Mouse (Mus musculus) kidney, adult 2 months (tissue): ENCODE data around the gene Zcchc3. TPM values are rescaled to one million over a fixed set of nuclear protein-coding genes. Genes with fewer than 3 reads are reported as not detected.
"Not testable (repeated sequence)": the region's sequence is repeated elsewhere in the genome, so short reads cannot be mapped to it uniquely, and the experiment has no call there.

Source experiments
- DNase-seq: peaks from one replicate; pipeline ENCODE4 v3.0.0; 2021
- H3K27ac ChIP-seq: fragments of 200-500 bp; 2 replicates; pipeline ENCODE4 v1.5.1; 2012; ENCODE audit warnings: low read depth, low read length, control low read depth, inconsistent platforms; ENCODE audit not compliant: insufficient read depth
- H3K27me3 ChIP-seq: fragments of 200-500 bp; replicated peaks from 2 replicates; pipeline ENCODE4 v1.6.1; 2012; ENCODE audit warnings: mild to moderate bottlenecking, moderate library complexity, low read length, inconsistent platforms; ENCODE audit not compliant: control insufficient read depth, insufficient read depth
- H3K36me3 ChIP-seq: fragments of 200-500 bp; 2 replicates; pipeline ENCODE4 v1.6.1; 2012; ENCODE audit warnings: mild to moderate bottlenecking, moderate library complexity, low read length, inconsistent platforms; ENCODE audit not compliant: control insufficient read depth, insufficient read depth
- H3K4me1 ChIP-seq: fragments of 200-500 bp; 2 replicates; pipeline ENCODE4 v1.6.1; 2011; ENCODE audit warnings: low read length; ENCODE audit not compliant: control insufficient read depth, insufficient read depth
- H3K4me3 ChIP-seq: fragments of 200-500 bp; 2 replicates; pipeline ENCODE4 v1.5.1; 2011; ENCODE audit warnings: mild to moderate bottlenecking, low read depth, low read length, control low read depth; ENCODE audit not compliant: insufficient read depth
- CTCF ChIP-seq: fragments of 200-500 bp; conservative IDR thresholded peaks from 2 replicates; pipeline ENCODE4 v1.5.1; 2011; ENCODE audit warnings: low read depth, mild to moderate bottlenecking, control low read depth, low read length, moderate library complexity, mixed read lengths; ENCODE audit not compliant: insufficient read depth, insufficient read length
- POLR2A ChIP-seq: fragments of 200-500 bp; IDR thresholded peaks from one replicate; pipeline ENCODE4 v1.6.1; 2011; ENCODE audit warnings: low read depth, low read length, control low read depth
- WGBS: fragments of 180-500 bp; shearing (Covaris S2); methylation state at CpG from one replicate; pipeline ENCODE4 v1.1.7; 2018; 5-methylcytosine and 5-hydroxymethylcytosine counted together
- polyA plus RNA-seq: library from polyadenylated mRNA; depleted of rRNA; stranded (reverse); fragments of >200 nt; gene quantifications from 2 replicates; pipeline ENCODE4 v1.2.3, GENCODE M21; 2012

Gene Zcchc3
- polyA plus RNA-seq, 1 experiment, result 4.3 TPM

DNA sequence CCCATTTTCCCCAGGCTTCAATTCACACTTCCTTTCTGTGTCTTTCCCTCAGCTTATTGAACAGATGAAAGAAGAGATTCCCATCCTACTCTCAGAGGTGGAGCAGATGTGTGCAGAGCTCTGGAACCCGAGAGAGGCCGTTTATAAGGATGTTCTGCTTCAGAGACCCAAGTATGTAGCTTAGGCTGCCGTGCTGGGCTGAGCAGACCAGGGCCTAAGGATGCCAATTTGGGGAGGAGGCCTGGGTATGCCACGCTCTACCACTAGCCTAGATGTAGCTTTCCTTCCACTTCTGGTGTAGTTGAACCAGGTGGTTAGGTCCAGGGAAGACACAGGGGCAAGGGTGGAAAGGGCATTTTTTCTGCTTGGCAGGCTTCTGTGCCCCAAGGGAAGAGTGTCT is 27.5 kb upstream of the Zcchc3 start:
- Histone ChIP-seq H3K27me3 (no peaks in the 10 kb centered on the region), H3K4me3 (no peak overlapping the region), H3K36me3 (no peaks in the 10 kb centered on the region), H3K4me1 (peaks cover 1% of the 10 kb centered on the region), H3K27ac (no peak overlapping the region)
- TF ChIP-seq POLR2A (no peak), CTCF (no peak)
- no peak for DNase-seq
- WGBS, result 49% methylated on average over 4 of the region's 4 CpGs

DNA sequence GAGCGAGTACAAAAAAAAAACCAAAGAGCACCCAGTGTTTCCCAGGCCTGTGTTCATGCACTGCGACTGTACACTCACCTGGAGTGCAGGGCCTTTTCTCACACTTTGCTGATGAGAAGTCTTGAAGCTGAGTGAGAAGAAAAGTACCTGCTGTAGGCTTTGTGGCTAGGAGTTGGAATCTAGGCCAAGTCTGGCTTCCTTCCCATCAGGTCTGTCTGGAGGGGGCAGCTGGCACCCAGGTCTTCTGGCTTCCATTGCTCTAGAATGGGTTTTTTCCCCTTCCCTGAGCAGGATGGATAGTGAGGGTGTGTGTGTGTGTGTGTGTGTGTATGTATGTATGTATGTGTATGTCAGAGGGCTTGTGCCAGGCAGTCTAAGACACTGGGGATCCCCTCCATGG is 25.0 kb upstream of the Zcchc3 start:
- H3K27me3 ChIP-seq, result no peaks in the 10 kb centered on the region
- H3K4me1 ChIP-seq, result peaks cover 15% of the 10 kb centered on the region
- 98% methylated on average over 2 of the region's 2 CpGs for WGBS
- TF ChIP-seq CTCF, result no peak
- no peak for TF ChIP-seq POLR2A
- H3K4me3 ChIP-seq, result no peak overlapping the region
- H3K36me3 ChIP-seq, result no peaks in the 10 kb centered on the region
- DNase-seq, result no peak
- H3K27ac ChIP-seq, result no peak overlapping the region

DNA sequence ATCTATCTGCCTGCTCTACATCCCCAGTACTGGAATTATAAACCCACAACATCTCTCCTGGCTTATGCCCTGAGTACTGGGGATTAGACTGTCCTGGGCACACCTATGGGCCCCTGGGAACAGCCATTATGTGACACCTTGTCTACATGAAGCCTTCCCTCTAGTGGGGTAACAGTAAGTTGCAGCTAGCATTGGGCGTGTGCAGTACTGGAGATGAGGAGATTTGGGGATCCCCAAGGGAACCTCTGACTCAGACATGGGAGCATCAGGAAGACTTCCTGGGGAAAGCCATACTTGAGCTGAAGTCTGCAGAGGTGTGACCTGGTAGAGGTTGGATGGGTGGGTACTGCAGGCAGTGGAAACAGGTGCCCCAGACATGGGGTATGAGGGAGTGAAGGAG is 24.1 kb upstream of the Zcchc3 start:
- H3K4me1 ChIP-seq, result peaks cover 15% of the 10 kb centered on the region
- no peaks in the 10 kb centered on the region for H3K27me3 ChIP-seq
- H3K27ac ChIP-seq, result no peak overlapping the region
- 85% methylated on average over 1 of the region's 1 CpGs for WGBS
- TF ChIP-seq POLR2A (no peak), CTCF (no peak)
- DNase-seq, result no peak
- H3K4me3 ChIP-seq, result no peak overlapping the region
- no peaks in the 10 kb centered on the region for H3K36me3 ChIP-seq

DNA sequence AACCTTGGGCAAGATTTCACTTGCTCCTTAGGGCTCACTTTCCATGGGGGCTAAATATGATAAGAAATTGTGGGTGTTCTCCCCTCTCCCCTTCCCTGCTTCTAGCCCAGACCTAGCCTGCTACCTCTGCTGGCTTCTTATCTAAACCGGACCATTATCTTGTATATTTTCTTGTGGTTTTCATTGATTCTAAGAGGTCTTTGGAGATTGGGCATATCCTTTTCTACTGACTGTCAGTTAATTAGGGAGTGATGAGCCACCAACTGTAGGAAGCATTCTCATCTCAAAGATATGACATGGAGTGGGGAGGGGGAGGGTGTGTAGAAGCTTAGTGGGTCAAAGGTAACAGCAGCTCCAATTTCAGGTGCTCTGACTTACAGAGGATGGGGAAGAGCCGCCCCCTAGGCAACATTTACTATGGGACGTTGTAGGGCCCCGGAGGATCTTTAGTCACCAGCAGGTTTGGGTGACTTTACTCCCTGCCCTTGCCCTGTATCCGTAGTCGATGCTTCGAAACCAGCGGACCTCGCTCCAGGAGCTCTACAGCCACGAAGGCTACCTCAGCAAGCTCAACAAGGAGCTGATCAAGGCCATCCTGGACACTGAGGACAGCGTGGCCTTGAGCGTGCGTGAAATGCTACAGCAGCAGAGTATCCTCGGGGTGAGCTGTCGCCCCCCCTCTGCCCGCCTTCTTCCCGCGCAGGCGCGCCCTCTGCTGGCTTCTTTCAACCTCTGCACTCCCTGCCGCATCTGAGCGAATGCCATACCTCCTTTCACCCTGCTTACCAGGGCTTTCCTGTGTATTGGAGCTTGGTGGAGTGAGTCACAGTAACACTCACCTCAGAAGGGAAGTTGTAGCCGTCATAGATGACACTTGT is 22.4 kb upstream of the Zcchc3 start:
- 4% methylated on average over 23 of the region's 23 CpGs for WGBS

DNA sequence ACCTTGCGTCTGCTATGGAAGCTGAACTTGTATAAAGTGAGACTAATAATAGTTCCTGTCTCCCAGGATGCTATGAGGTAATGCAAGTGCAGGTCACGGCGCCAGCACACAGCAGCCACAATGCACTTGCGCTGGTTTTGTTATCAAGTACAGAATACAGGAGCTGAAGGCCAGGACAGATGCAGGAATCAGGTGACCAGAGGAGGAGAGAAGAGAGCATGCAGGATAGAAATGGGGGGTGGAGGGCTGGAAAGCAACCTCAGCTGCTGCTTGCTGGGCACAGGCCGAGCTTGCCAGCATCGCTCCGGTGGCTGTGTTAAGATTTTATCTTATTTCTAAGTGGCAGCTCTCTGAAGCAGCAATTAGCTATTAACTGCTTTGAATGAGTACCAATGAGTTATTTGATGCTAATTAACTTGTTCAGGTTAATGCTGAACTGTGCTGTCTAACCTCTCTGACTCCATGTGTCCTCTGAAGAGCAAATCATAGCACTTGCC is 21.6 kb upstream of the Zcchc3 start:
- no peak overlapping the region for H3K4me3 ChIP-seq
- no peaks in the 10 kb centered on the region for H3K27me3 ChIP-seq
- DNase-seq, result peak; percentile 72
- H3K4me1 ChIP-seq, result peaks cover 15% of the 10 kb centered on the region
- TF ChIP-seq CTCF (no peak), POLR2A (no peak)
- no peaks in the 10 kb centered on the region for H3K36me3 ChIP-seq
- H3K27ac ChIP-seq, result 0 out of 2 replicates have a peak overlapping the region, but pooled peaks have one; percentile 17
- WGBS, result 47% methylated on average over 7 of the region's 7 CpGs

More for the DNA sequence above, 22.4 kb upstream of the Zcchc3 start:
- 0 out of 2 replicates have a peak overlapping the region, but pooled peaks have one; percentile 13 for H3K27ac ChIP-seq
- H3K27me3 ChIP-seq, result no peaks in the 10 kb centered on the region
- no peaks in the 10 kb centered on the region for H3K36me3 ChIP-seq
- DNase-seq, result peak; percentile 81
- TF ChIP-seq POLR2A (no peak), CTCF (peak; percentile 82)
- peak overlapping the region; percentile 29; the same call in 1 of the 2 replicates for H3K4me3 ChIP-seq
- H3K4me1 ChIP-seq, result peaks cover 15% of the 10 kb centered on the region

DNA sequence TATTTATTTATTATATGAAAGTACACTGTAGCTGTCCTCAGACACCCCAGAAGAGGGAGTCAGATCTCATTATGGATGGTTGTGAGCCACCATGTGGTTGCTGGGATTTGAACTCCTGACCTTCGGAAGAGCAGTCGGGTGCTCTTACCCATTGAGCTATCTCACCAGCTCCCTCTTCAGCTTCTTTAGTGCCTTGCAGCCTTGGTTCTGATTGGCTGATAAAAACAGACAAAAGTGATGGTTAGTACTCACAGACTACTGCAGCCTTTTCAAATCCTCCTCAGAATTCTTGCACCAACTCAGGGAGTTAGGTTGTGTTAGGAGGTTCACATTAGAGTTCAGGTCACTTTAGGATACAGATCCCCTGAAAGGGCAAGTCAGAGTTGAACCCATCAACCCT is 13.7 kb upstream of the Zcchc3 start:
- H3K27me3 ChIP-seq, DNase-seq, H3K4me1 ChIP-seq, H3K36me3 ChIP-seq, H3K27ac ChIP-seq, H3K4me3 ChIP-seq: not testable (repeated sequence)
- 74% methylated on average over 2 of the region's 2 CpGs for WGBS

DNA sequence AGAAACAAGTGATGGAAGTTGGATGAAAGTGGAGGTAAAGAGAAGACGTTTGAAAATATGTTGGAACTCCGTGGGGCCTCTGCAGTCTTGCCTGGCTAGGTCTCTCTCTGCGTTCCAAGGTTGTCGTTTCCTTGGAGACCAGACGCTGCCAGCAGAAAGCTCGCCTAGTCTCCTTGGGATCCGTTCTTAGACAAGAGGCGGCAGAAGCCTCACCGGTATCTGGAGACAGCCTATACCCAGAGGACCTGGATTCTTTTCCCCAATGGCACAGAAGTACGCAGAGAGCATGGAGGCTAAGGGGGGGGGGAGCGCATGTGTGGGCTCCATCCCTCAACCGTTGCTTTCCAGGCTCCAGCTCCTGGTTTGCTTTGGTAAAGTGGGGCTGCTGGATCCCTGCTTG is 12.7 kb upstream of the Zcchc3 start:
- H3K4me3 ChIP-seq, result no peak overlapping the region
- no peaks in the 10 kb centered on the region for H3K4me1 ChIP-seq
- no peaks in the 10 kb centered on the region for H3K27me3 ChIP-seq
- no peaks in the 10 kb centered on the region for H3K36me3 ChIP-seq
- DNase-seq, result no peak
- 15% methylated on average over 12 of the region's 12 CpGs for WGBS
- no peak overlapping the region for H3K27ac ChIP-seq
- TF ChIP-seq CTCF, result no peak
- TF ChIP-seq POLR2A, result no peak
